ENCODE assay signal across 21 mouse cellular contexts in the genomic region with DNA sequence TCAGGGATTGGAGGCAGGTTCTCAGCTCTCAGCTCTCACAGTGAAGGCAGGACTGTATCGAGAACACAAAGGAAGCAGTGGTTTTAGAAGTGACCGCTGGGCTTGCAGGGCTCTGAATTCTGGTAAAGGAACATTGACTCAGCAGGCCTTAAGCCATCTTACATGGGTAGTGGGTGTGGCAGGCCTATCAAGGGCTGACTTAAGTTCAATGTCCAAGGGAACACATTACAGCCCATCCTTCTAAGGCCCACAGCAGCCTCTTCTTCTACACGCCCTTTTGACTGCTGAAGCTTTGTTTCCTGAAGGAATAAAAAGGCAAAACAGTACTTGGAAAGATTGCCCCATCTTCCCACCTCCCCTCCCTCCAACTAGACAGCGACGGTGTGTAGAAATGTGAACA.
"Had no signal": no experiment of that assay in that cellular context is flagged by ENCODE, and none has a peak within 500 bp of the region (broad histone marks: within the 10 kb centered on the region; RNA-seq: fewer than 3 reads in every experiment).

No protein-coding gene starts in this region.

- H3K9ac ChIP-seq: liver, postnatal 0 days; lung, embryonic 15.5 days; midbrain, embryonic 13.5 days; midbrain, embryonic 15.5 days; neural tube, embryonic 13.5 days; neural tube, embryonic 15.5 days had no signal

- H3K9me3 ChIP-seq: lung, embryonic 15.5 days; midbrain, embryonic 13.5 days; midbrain, embryonic 15.5 days; neural tube, embryonic 13.5 days; neural tube, embryonic 15.5 days had no signal

- DNase-seq: liver, postnatal 0 days; lung, adult 2 months; lung, postnatal 14 days; lung, postnatal 36 days; retina, postnatal 1 day; right cerebral cortex, adult 18-20 months; right cerebral cortex, postnatal 25 days; right cerebral cortex, postnatal 4 days; spleen, adult 18-20 months; thymus, adult 18-20 months; thymus, postnatal 14 days; thymus, postnatal 36 days had no signal

- H3K36me3 ChIP-seq: lung, embryonic 15.5 days; midbrain, embryonic 13.5 days; midbrain, embryonic 15.5 days; neural tube, embryonic 13.5 days; neural tube, embryonic 15.5 days had no signal

- H3K27ac ChIP-seq: lung, embryonic 15.5 days; macrophage; midbrain, embryonic 13.5 days; midbrain, embryonic 15.5 days; neural tube, embryonic 13.5 days; neural tube, embryonic 15.5 days had no signal

- ATAC-seq: liver, postnatal 0 days; lung, postnatal 0 days; midbrain, embryonic 13.5 days; midbrain, embryonic 15.5 days had no signal

- H3K27me3 ChIP-seq: lung, embryonic 15.5 days; midbrain, embryonic 13.5 days; midbrain, embryonic 15.5 days; neural tube, embryonic 13.5 days; neural tube, embryonic 15.5 days had no signal

- H3K4me3 ChIP-seq: lung, embryonic 15.5 days; megakaryocyte, embryonic 14.5 days; midbrain, embryonic 13.5 days; midbrain, embryonic 15.5 days; neural tube, embryonic 13.5 days; neural tube, embryonic 15.5 days had no signal

- H3K4me1 ChIP-seq: lung, embryonic 15.5 days; megakaryocyte, embryonic 14.5 days; midbrain, embryonic 13.5 days; midbrain, embryonic 15.5 days; neural tube, embryonic 13.5 days; neural tube, embryonic 15.5 days had no signal

- H3K4me2 ChIP-seq: lung, embryonic 15.5 days; midbrain, embryonic 11.5 days; midbrain, embryonic 13.5 days; midbrain, embryonic 15.5 days; neural tube, embryonic 13.5 days; neural tube, embryonic 15.5 days had no signal
